Mouse (Mus musculus): ENCODE measurements at regions not wholly inside any gene's neighbourhood (a gene's known extent, or its start where the extent isn't known, plus 50 kb on each side); places are given as distances from the start of the nearest gene placed in this dataset.
"Not testable (repeated sequence)": the region's sequence is repeated elsewhere in the genome, so short reads cannot be mapped to it uniquely, and the experiment has no call there.

DNA sequence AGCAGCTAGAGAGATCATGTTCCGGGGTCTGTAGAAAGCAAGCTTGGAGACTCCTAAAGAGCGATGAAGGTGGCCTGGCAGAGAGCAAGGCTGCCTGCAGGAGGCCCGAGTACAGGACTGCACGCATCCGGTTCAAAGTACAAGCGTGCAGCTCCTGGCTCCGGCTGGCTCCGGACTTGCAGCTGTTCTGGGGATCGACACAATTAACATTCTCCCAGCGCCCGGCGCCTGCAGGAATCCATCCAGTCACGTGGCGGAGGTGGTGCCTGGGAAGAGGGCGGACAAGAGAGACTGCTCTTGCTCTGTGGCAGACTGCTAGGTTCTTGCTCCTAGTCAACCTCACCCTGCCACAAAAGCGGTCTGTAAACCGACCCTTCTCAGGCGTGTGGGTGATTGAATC lies 86.9 kb downstream of the Bdh1 start:
- DNase-seq: peak; percentile 55 to 67
- intact Hi-C loops (cut with DNase I): no loop called here

GRCm38 (mm10) chr16:31510097-31510496 lies 88.0 kb downstream of the Bdh1 start:
- intact Hi-C loops (cut with DNase I): no loop called here
- no peak for DNase-seq

- intact Hi-C loops (cut with DNase I): no loop called here
- no peak for DNase-seq
These were observed 96.7 kb downstream of the Bdh1 start for GRCm38 (mm10) chr16:31518816-31519215.

GRCm38 (mm10) chr16:31520081-31520480 lies 98.0 kb downstream of the Bdh1 start:
- DNase-seq: no peak
- intact Hi-C loops (cut with DNase I): no loop called here

DNA sequence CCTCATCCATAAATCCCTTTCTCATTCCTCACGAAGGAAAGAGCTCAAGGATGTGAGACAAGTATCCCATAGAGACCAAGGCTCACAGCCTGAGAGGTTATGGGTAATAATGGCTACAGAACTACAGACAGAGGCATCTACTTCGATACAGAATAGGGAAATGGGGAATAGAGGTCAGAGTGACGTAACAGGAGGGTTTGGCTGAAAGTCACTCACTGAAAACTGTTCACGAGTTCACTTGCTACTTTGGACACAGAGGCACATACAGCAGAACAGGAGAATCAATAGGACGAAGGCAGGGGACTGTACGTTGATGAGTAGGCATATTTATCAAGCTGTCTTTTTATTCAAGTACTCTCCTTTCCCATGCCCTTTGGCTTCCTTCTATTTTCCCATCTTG lies 99.7 kb downstream of the Bdh1 start:
- intact Hi-C loops (cut with DNase I): no loop called here

DNA sequence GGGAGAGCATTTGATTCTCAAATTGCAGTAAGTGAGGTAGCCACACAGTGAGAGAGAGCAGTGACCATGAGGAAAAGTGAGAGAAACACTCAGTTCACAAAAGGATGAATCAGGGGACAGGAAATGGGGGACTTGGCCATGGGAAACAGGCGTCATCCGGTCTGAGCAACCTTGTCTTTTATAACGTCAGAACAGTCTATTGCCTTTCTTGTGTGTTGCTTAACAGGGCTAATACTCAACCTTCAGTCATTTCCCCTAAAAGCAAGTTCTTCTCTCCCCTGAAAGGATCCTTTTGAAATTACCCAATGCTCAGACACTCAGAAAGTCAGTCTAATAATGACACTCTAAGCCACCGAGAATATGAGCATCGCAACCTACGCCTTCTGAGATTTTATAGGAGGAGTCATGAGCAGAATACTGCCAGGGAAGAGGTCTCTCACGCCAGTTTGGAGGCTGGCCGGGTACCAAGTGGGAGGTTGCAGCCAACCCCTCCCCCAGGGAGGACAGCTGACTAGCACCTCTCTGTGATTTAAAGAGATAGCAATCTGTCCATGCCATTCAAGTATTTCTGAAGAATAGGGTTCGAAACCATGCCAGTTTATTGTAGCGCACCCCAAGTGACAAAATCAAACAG lies 104.7 kb downstream of the Bdh1 start:
- peak; percentile 64 to 68 for DNase-seq
- intact Hi-C loops (cut with DNase I): no loop called here

More for the DNA sequence above, 99.7 kb downstream of the Bdh1 start:
- DNase-seq: no peak

DNA sequence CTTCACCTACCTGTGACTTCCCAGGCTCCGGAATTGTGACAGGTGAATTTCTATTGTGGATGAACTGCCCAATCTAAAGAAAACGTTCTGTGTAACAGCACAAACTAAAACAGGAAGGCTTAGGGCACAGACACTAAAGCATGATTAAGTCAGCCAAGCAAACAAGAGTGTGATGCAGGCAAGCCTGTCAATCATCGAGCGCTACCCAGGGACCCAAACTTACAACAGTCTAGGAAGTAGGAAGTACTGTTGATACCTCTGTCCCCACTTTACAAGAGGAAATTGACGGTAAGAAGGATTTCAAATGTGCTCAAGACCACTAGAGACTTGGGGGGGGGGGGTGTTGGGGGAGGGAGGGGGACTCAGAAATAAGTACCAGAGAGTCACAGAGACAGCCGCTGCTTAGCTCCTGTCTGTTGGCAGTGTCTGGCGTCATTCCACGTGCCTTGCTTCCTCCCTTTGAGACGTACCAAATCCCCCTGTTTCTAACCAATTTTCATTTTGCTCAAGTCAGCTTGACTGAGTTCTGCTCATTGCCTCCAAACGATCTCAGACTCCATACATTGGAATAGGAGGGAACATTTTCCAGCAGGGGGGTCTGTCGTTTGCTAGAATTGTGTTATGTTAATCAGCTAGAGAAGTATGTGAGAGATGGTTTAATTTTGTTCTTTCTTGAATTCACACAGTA lies 106.7 kb downstream of the Bdh1 start:
- intact Hi-C loops (cut with DNase I): no loop called here
- no peak for DNase-seq

GRCm38 (mm10) chr16:31529284-31529958 lies 107.3 kb downstream of the Bdh1 start:
- no peak for DNase-seq
- intact Hi-C loops (cut with DNase I): no loop called here

DNA sequence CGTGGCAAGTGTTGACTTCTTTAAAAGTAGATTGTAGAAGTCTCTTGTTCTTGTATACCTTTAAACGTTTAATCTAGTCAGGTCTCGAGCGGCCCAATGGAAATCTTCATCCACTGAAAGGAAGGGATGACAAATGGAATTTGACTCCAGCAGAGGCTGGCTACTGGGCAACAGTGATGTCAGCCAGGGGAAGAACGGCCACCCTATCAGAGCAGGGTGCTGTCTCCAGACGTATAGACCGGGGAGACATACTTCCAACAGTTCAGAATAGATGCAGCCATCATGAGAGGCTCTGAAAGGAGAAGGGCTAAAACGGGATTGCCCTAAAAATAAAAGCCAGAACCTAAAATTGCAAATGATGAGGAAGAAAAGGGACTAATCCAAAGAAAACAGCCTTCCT lies 108.0 kb downstream of the Bdh1 start:
- intact Hi-C loops (cut with DNase I): no loop called here
- DNase-seq: no peak

DNA sequence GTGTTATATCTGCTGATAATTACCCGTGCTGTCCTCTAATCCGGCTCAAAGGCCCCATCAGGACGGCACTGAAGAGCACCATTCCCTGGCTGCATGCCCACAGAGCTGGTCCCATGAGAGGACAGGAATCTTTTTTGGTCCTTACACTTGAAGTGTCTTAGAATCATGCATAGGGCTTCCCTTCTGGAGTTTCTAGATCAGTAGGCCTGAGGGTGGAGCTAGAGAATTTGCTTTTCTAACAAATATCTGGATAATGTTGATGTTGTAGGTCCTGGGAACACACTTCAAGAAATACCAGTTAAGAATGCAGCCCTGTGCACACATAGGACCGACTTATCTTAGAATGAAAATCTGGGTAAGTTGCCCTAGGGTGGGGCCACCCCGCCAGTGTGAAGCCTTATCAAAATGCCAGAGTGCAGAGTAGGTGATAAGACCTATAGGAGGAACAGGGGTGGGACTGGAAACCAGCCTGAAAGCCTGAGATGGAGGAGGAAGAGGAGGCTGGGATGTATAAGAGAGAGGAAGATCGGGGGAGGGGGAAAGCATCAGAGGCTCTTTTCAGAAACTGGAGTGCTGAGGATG lies 111.2 kb downstream of the Bdh1 start:
- no peak for DNase-seq
- intact Hi-C loops (cut with DNase I): no loop called here

- intact Hi-C loops (cut with DNase I): no loop called here
- DNase-seq: no peak
These were observed 112.9 kb downstream of the Bdh1 start for GRCm38 (mm10) chr16:31534923-31535523.

- intact Hi-C loops (cut with DNase I): no loop called here
These were observed 114.2 kb downstream of the Bdh1 start for GRCm38 (mm10) chr16:31536328-31536727.

DNA sequence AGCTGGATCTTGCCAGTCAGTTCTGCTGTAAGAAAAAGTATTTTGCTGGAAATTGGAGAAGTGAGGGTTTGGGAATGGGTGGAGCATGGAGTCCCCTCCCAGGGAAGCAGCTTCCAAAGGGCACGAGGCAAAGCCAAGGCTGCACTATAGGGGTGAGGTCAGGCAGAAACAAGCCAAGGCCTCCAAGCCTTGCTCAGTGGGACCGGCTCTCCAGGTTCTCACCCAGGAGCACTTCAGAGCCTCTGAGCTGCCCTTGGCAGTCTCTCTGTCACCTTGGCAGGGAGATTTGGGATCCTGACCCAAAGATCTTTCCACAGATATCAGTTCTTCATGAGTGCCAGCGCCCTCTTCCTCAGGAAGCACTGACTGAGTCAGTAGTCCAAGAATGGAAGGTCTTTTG lies 116.5 kb downstream of the Bdh1 start:
- peak; percentile 22 to 31 for DNase-seq
- intact Hi-C loops (cut with DNase I): no loop called here

More at GRCm38 (mm10) chr16:31536328-31536727, 114.2 kb downstream of the Bdh1 start:
- DNase-seq: no peak

GRCm38 (mm10) chr16:31543499-31544170 lies 119.6 kb upstream of the Dlg1 start:
- intact Hi-C loops (cut with DNase I): loop anchor here (5.0 kb wide), 1 partner anchor 159 kb away; no protein-coding TSS in a partner anchor
- peak in 1 of 2 experiments; percentile 20 for DNase-seq

- intact Hi-C loops (cut with DNase I): no loop called here
These were observed 117.0 kb upstream of the Dlg1 start for GRCm38 (mm10) chr16:31546062-31546827.

DNA sequence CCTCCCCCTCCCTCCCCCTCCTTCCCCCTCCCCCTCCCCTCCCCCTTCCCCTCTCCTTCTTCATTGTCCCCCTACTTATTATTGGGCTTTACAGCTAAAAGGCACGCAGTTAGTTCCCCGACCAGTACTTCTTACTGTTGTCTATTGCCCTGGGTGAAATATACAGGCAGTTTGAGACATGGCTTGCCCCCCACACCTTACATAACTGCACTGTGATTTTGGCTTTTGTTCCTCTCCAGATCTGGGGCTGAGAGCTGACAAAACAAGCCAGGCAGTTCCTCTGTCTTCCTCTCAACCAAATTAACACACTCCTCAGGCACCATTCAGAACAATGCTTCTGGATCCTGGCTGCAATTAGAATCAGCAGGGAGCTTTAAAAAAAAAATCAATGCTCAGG lies 116.4 kb upstream of the Dlg1 start:
- intact Hi-C loops (cut with DNase I): no loop called here
- no peak for DNase-seq

More at GRCm38 (mm10) chr16:31546062-31546827, 117.0 kb upstream of the Dlg1 start:
- no peak for DNase-seq

- intact Hi-C loops (cut with DNase I): no loop called here
- DNase-seq: no peak
These were observed 115.9 kb upstream of the Dlg1 start for GRCm38 (mm10) chr16:31547391-31547790.

- intact Hi-C loops (cut with DNase I): no loop called here
- DNase-seq: no peak
These were observed 113.3 kb upstream of the Dlg1 start for GRCm38 (mm10) chr16:31549975-31550374.

GRCm38 (mm10) chr16:31550539-31550938 lies 112.7 kb upstream of the Dlg1 start:
- DNase-seq; intact Hi-C loops (cut with DNase I): not testable (repeated sequence)

All from gastrocnemius, postnatal 36 days (tissue).